Mouse (Mus musculus) kidney, adult 2 months (tissue): ENCODE data around the gene Fam178b. TPM values are rescaled to one million over a fixed set of nuclear protein-coding genes. Genes with fewer than 3 reads are reported as not detected.
A peak's percentile ranks its signal among the peaks of the same experiment; 100 is the strongest.

ENCODE experiments used
- DNase-seq: peaks from one replicate; pipeline ENCODE4 v3.0.0; 2021
- H3K27ac ChIP-seq: fragments of 200-500 bp; 2 replicates; pipeline ENCODE4 v1.5.1; 2012; ENCODE audit warnings: low read depth, low read length, control low read depth, inconsistent platforms; ENCODE audit not compliant: insufficient read depth
- H3K27me3 ChIP-seq: fragments of 200-500 bp; replicated peaks from 2 replicates; pipeline ENCODE4 v1.6.1; 2012; ENCODE audit warnings: mild to moderate bottlenecking, moderate library complexity, low read length, inconsistent platforms; ENCODE audit not compliant: control insufficient read depth, insufficient read depth
- H3K36me3 ChIP-seq: fragments of 200-500 bp; 2 replicates; pipeline ENCODE4 v1.6.1; 2012; ENCODE audit warnings: mild to moderate bottlenecking, moderate library complexity, low read length, inconsistent platforms; ENCODE audit not compliant: control insufficient read depth, insufficient read depth
- H3K4me1 ChIP-seq: fragments of 200-500 bp; 2 replicates; pipeline ENCODE4 v1.6.1; 2011; ENCODE audit warnings: low read length; ENCODE audit not compliant: control insufficient read depth, insufficient read depth
- H3K4me3 ChIP-seq: fragments of 200-500 bp; 2 replicates; pipeline ENCODE4 v1.5.1; 2011; ENCODE audit warnings: mild to moderate bottlenecking, low read depth, low read length, control low read depth; ENCODE audit not compliant: insufficient read depth
- CTCF ChIP-seq: fragments of 200-500 bp; conservative IDR thresholded peaks from 2 replicates; pipeline ENCODE4 v1.5.1; 2011; ENCODE audit warnings: low read depth, mild to moderate bottlenecking, control low read depth, low read length, moderate library complexity, mixed read lengths; ENCODE audit not compliant: insufficient read depth, insufficient read length
- POLR2A ChIP-seq: fragments of 200-500 bp; IDR thresholded peaks from one replicate; pipeline ENCODE4 v1.6.1; 2011; ENCODE audit warnings: low read depth, low read length, control low read depth
- WGBS: fragments of 180-500 bp; shearing (Covaris S2); methylation state at CpG from one replicate; pipeline ENCODE4 v1.1.7; 2018; 5-methylcytosine and 5-hydroxymethylcytosine counted together
- polyA plus RNA-seq: library from polyadenylated mRNA; depleted of rRNA; stranded (reverse); fragments of >200 nt; gene quantifications from 2 replicates; pipeline ENCODE4 v1.2.3, GENCODE M21; 2012; rRNA removed

The Fam178b gene
- polyA plus RNA-seq, 1 experiment, result 1.1 TPM

DNA sequence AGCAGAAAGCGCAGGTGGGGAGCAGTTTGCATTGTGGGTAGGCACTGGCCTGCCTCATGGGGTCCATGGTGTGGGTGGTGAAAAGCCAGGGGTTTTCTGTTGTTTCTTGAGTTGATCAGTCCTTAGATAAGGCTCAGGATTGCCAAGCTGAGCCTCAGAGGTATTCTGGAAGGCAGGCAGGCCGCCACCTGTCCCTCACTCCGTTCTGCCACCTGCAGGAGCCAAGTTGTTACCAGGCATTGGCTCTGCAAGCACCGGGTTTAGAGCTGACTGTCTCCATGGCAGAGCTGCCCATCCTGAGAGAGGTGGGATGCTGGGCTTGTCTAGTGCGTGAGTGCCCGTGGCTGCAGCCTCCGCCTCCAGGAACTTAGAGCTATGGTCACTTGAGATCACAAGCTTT is 160.8 kb downstream of the Fam178b start:
- Histone ChIP-seq H3K36me3 (no peaks in the 10 kb centered on the region; the same call in 1 of the 2 replicates), H3K27ac (no peak overlapping the region), H3K27me3 (no peaks in the 10 kb centered on the region), H3K4me3 (no peak overlapping the region), H3K4me1 (peaks cover 7% of the 10 kb centered on the region; the same call in 1 of the 2 replicates)
- TF ChIP-seq CTCF (no peak), POLR2A (no peak)
- no peak for DNase-seq
- WGBS, result 92% methylated on average over 7 of the region's 7 CpGs

DNA sequence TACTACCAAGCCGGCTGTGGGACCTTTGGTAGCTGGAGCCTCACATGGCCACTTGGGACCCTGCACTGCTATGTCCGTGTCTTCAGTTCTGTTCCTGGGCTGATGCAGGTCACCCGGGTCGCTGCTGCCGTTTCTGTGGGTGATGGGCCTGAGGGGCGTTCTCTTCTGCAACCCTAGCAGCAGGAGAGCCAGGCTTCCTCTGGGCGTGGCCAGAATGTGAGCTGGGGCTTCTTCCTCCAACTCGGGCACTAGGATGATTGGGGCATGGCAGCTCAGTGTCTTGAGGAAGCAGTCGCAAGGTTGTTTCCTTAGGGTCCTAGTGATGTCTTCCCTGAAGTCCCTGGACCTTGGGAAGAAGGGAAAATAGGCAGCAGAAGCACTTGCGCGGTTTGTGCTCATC is 163.4 kb downstream of the Fam178b start:
- Histone ChIP-seq H3K27me3 (no peaks in the 10 kb centered on the region), H3K4me3 (no peak overlapping the region), H3K27ac (no peak overlapping the region), H3K36me3 (no peaks in the 10 kb centered on the region; the same call in 1 of the 2 replicates), H3K4me1 (peaks cover 7% of the 10 kb centered on the region; the same call in 1 of the 2 replicates)
- DNase-seq, result no peak
- WGBS, result 70% methylated on average over 11 of the region's 11 CpGs
- TF ChIP-seq CTCF (no peak), POLR2A (no peak)

DNA sequence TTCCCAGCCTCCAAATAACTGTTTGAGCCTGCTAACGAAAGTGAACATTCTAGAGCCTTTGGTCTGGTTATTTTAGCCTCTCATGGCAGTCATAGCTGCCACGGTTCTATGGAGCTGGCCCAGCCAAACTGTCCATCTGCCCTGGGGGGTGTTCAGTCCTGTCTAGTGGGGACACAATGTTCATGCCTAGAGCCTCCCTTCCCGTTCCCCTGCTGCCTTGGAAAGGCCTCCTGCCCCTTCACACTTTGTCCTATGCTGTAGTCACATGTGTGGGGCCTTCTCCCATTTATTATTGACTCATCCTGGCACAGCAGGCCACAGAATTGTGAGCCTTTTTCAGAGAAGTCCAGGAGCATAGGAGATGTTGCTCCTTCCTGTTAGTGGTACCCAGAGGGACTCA is 164.7 kb downstream of the Fam178b start:
- no peak overlapping the region for H3K4me3 ChIP-seq
- H3K36me3 ChIP-seq, result no peaks in the 10 kb centered on the region
- H3K27ac ChIP-seq, result no peak overlapping the region
- DNase-seq, result peak; percentile 33
- 44% methylated on average over 3 of the region's 3 CpGs for WGBS
- no peak for TF ChIP-seq POLR2A
- no peak for TF ChIP-seq CTCF
- no peaks in the 10 kb centered on the region for H3K27me3 ChIP-seq
- peaks cover 9% of the 10 kb centered on the region; the same call in 1 of the 2 replicates for H3K4me1 ChIP-seq

DNA sequence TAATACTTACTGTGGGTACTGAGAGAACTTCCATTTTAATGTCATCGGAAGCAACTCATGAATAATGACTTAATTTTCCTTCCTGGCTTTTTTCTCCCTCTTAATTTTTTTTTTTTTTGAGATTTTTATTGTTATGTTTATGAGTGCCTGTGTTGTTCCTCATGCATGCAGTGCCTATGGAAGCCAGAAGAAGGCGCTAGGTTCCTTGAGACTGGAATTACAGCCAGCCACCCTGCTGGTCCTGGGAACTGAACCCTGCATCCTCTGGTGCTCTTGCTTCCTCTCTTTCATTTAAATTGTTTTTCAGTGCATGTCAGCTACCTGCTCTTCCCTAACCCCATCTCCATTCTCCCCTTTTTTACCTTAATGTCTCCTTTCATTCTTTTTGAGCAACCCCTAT is 169.3 kb downstream of the Fam178b start:
- H3K27ac ChIP-seq, result no peak overlapping the region
- no peaks in the 10 kb centered on the region for H3K36me3 ChIP-seq
- H3K4me3 ChIP-seq, result no peak overlapping the region
- TF ChIP-seq CTCF (peak; percentile 51), POLR2A (no peak)
- peak; percentile 38 for DNase-seq
- no peaks in the 10 kb centered on the region for H3K27me3 ChIP-seq
- peaks cover 13% of the 10 kb centered on the region; the same call in 1 of the 2 replicates for H3K4me1 ChIP-seq
- 66% methylated on average over 2 of the region's 2 CpGs for WGBS

DNA sequence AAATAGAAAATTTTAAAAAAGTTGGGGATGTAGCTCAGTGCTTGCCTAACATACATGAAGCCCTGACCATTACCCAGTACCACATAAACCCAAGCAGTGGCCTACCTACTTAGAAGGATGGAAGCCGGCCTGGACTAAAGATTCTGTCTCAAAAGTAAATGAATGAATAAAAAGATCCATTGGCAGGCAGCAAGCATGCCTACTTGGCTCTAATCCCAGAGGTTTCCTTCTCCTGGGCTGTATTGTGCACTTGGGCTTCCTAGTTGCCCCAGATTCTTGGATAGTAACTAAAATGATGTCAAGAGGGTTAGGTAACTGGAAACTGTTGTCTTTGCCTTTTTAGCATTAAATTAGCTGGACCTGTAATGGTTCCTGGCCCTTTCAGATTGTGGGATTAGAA is 169.7 kb downstream of the Fam178b start:
- H3K4me1 ChIP-seq, result peaks cover 13% of the 10 kb centered on the region; the same call in 1 of the 2 replicates
- H3K4me3 ChIP-seq, result no peak overlapping the region
- no peak overlapping the region for H3K27ac ChIP-seq

DNA sequence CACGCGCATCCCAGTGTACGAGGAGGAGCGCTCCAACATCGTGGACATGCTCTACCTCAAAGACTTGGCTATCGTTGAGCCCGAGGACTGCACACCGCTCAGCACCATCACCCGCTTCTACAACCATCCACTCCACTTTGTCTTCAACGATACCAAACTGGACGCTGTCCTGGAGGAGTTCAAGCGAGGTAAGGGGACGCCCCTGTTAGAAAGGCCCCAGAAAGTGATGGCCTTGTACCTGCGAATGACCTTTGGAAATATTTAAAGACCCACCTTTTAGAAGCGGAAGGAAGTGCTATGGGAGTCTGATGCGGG is 170.1 kb downstream of the Fam178b start:
- no peak overlapping the region; the same call in 1 of the 2 replicates for H3K27ac ChIP-seq
- H3K27me3 ChIP-seq, result no peaks in the 10 kb centered on the region
- H3K4me1 ChIP-seq, result peaks cover 10% of the 10 kb centered on the region; the same call in 1 of the 2 replicates
- WGBS, result 6% methylated on average over 16 of the region's 16 CpGs
- peak overlapping the region; percentile 76 for H3K4me3 ChIP-seq
- H3K36me3 ChIP-seq, result no peaks in the 10 kb centered on the region
- TF ChIP-seq POLR2A (no peak), CTCF (no peak)
- no peak for DNase-seq

More for the DNA sequence above, 169.7 kb downstream of the Fam178b start:
- Histone ChIP-seq H3K27me3 (no peaks in the 10 kb centered on the region), H3K36me3 (no peaks in the 10 kb centered on the region)
- TF ChIP-seq CTCF (no peak), POLR2A (no peak)
- WGBS, result 0% methylated on average over 1 of the region's 1 CpGs
- peak; percentile 74 for DNase-seq

Other genes starting within 250 kb of the Fam178b start
- 26.0 and 28.7 TPM in 2 replicates for gene Lman2l, start 237.9 kb downstream of the Fam178b start, polyA plus RNA-seq
- gene Cnnm4, start 211.6 kb downstream of the Fam178b start, polyA plus RNA-seq, result 14.3 and 15.9 TPM in 2 replicates
- 19.8 and 29.5 TPM in 2 replicates for gene Cnnm3, start 171.3 kb downstream of the Fam178b start, polyA plus RNA-seq
- 11.8 and 37.9 TPM in 2 replicates for gene Ankrd23, start 146.3 kb downstream of the Fam178b start, polyA plus RNA-seq
- gene Gm42417, start 143.8 kb downstream of the Fam178b start, polyA plus RNA-seq, result not detected in 2 replicates
- gene Ankrd39, start 135.7 kb downstream of the Fam178b start, polyA plus RNA-seq, result 16.8 and 22.6 TPM in 2 replicates
- gene Sema4c, start 124.8 kb downstream of the Fam178b start, polyA plus RNA-seq, result 8.0 and 9.1 TPM in 2 replicates
- 1,291 and 1,565 TPM in 2 replicates for gene Cox5b, start 8.3 kb upstream of the Fam178b start, polyA plus RNA-seq
- gene 4933424G06Rik, start 27.0 kb upstream of the Fam178b start, polyA plus RNA-seq, result not detected in 2 replicates
- gene Actr1b, start 31.2 kb upstream of the Fam178b start, polyA plus RNA-seq, result 130 and 141 TPM in 2 replicates
- gene Zap70, start 78.6 kb upstream of the Fam178b start, polyA plus RNA-seq, result 0.60 and 3.2 TPM in 2 replicates